Mouse (Mus musculus): ENCODE results near the gene Urad. TPM values are rescaled to one million over a fixed set of nuclear protein-coding genes. Genes with fewer than 3 reads are reported as not detected.
A peak's percentile ranks its signal among the peaks of the same experiment; 100 is the strongest.

The Urad gene
- total RNA-seq, 2 experiments from 2014 or later: not detected

DNA sequence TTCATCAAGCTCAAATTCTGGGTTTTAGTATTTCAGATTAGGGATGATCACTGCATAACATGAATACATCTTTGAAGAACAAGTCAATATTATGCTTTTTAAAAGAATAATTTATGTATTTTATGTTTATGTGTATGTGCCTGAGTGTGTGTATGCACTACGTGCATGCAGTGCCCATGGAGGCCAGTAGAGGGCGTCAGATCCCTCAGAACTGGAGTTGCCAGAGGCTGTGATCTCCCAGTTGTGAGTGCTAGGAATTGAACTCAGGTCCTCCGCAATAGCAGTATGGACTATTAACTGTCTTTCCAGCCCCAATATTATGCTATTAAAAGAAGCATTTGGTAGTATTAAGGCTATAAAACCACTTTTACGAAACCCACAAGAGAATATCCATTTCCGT is 5.4 kb upstream of the Urad start:
- intact Hi-C loops (cut with DNase I): no loop called here

DNA sequence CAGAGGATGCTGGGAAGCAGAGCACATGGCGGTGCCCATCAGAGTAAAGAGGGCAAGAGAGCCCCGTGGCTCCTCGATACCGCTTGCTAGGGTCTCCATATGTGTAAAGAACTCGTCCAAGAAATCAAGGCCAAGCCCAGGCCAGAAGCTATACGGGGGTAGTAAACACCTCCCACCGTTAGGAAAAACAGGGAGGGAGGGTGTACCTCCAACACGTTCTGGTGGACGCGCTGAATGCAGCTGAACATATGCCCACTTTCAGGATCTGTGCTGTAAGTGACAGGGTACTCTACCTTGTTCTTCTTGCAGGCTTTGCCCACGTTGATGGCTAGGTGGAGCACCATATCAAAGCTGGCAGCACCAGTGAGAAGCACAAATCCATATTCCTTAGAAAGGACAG is 3.7 kb upstream of the Urad start:
- intact Hi-C loops (cut with DNase I): no loop called here
- no peak for DNase-seq

More for the DNA sequence above, 5.4 kb upstream of the Urad start:
- DNase-seq: no peak

DNA sequence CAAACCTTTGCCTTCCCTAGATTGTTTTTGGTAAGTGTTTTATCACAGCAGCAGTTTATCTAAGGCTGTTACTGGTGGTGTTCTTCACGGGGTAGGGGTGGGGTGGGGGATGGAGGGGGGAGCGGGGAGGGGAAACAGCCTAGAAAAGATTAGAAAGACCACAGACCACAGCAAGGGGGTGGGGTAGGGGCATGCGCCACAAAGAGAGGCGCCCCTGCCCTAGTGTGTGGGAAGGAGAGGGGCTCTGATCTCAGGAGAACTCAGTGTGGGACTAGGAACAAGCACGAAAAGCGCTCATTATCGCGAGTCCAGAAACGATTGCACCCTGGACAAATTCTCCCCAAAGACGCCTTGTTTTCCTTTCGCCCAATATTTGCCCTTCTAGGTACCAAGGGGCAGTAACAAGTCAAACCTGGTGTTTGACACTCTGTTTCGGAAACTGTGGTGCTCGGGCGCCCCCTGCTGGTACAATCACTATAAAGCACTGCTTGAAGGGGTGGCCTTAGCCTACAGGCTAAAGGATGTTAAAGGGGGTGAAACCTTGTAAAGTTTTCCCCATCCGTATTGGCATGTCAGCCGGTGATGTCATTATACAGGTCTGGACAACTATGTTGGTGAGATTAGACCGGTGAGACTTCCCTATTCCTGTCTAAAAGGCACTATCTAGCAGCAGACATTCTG is 1.1 kb upstream of the Urad start:
- intact Hi-C loops (cut with DNase I): loop anchor here (5.0 kb wide), 1 partner anchor 621 kb away; no protein-coding TSS in a partner anchor

DNA sequence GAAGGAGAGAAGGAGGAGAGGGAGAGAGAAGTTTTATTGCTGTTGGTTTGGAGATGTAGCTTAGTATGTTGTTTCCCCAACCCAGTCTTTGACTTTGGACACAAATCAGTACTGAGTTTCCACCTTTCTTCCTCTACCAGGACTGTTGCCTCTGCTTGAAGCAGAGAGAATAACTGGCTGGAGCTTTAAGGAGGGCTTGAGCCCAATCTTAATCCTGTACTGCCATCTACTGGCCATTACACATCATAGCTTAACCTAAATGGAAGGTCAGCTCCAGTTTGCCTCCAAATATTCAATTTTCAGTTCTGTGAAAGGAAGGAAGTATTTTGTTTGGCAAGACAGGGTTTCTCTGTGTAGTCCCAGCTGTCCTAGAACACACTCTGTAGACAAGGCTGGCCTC is 2.6 kb downstream of the Urad start:
- DNase-seq: no peak
- intact Hi-C loops (cut with DNase I): loop anchor here (1.0 to 5.0 kb wide), 7 partner anchors 92 to 645 kb away; no protein-coding TSS in a partner anchor

More for the DNA sequence above, 1.1 kb upstream of the Urad start:
- peak; percentile 62 to 82 for DNase-seq

DNA sequence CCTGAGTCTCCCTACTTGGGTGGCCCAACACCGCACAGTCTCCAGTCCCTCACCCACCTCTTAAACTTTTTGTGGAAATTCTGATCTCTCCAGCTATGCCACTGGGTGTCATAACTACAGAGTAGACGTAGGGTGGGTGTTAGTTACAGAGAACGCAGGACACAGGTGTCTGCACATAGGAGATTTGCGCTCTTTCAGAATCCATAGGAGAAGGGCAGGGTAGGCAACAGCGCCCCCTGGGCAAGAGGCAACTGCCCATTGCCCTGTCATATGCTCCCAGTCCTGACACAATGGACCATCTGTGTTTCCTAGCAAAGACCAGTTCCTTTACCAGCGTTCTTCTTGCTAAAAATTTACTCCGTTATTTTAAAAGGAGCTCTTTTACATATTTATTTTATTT is 4.2 kb downstream of the Urad start:
- DNase-seq: no peak
- intact Hi-C loops (cut with DNase I): loop anchor here (2.0 kb wide), 1 partner anchor 403 kb away; no protein-coding TSS in a partner anchor

DNA sequence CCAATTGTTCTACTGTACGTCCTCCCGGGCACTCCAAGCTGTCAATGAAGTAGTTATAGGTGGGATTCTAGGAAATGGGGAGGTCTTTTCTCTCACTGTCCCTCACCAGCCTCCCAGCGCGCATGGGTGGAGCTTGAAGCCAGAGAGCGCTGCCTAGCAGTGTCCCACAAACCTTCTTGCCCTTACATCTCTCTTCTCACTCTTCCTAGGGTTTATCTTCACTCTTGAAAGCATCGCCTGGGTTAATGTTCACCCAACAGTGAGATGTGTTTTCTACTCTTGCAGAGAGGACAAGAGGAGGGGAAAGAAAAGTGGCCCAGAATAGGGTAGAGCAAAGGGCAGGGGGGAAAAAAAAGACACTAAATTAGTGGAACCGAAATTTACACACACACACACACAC is 4.9 kb downstream of the Urad start:
- intact Hi-C loops (cut with DNase I): no loop called here
- DNase-seq: no peak

DNA sequence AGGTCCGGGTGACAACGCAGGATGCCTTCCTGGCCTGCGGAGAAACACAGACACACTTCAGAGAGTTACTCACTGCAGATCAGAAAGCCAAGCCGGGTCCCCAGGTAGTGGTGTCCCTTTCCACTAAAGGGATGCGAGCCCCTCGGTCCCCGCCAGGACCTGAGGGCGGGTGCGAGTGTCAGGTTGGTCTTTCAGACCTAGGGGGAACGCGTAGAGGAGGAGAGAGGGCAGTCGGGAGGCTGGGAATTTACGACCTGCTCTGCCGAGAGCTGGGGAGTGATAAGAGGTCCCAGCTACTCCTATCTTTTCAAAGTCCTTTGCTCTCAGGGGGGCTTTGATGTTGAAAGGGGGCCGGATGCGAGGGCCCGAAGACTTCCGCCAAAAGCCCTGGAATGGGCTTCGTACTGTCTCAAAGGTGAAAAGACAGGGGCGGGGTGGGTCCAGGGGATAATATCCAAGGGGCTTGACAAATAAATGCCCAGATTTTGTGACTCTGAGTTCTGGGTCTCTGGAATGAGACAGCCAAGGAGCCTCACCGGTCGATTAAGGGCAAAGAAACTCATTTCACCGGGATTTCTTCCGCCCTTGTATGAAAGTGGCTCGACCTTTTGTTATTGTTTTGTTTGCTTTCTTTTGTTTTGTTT is 6.7 kb downstream of the Urad start:
- DNase-seq: no peak
- intact Hi-C loops (cut with DNase I): no loop called here

DNA sequence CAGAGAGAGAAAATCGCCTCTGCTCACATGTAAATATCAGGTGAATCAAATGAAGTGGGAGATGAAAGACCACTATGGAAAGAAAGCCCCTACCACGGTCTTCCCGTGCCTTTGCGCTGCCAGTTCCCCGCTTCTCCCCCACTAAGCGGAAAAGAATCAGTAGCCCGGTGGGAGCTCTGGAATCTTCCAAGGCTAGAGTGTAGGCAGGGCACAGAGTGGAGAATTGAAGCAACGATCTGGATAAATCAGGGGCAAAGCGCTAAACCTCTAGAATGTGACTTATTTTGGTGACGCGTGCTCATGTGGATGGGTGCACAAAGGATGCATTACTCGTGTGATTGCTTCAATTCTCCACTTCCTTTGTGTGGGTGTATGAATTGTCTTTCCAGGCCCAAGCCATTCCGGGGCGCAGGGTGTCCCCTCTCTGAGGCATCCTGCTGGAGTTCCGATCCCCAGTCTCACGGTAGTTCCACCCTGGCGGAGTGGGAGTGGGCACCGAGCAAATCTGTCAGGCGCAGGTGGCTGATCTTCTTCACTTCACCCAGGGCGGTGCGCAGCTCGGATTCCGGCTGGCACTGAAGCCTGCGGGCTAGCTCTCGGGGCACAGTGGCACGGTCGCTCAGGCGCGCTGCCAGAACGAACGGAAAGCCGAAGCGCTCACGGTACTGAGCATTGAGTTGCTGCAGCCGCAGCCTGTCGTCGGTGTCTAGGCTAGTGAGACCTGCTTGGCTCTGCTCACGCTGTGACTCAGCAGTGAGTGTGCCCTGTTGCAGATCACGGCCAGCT is 7.4 kb downstream of the Urad start:
- intact Hi-C loops (cut with DNase I): no loop called here
- no peak for DNase-seq

DNA sequence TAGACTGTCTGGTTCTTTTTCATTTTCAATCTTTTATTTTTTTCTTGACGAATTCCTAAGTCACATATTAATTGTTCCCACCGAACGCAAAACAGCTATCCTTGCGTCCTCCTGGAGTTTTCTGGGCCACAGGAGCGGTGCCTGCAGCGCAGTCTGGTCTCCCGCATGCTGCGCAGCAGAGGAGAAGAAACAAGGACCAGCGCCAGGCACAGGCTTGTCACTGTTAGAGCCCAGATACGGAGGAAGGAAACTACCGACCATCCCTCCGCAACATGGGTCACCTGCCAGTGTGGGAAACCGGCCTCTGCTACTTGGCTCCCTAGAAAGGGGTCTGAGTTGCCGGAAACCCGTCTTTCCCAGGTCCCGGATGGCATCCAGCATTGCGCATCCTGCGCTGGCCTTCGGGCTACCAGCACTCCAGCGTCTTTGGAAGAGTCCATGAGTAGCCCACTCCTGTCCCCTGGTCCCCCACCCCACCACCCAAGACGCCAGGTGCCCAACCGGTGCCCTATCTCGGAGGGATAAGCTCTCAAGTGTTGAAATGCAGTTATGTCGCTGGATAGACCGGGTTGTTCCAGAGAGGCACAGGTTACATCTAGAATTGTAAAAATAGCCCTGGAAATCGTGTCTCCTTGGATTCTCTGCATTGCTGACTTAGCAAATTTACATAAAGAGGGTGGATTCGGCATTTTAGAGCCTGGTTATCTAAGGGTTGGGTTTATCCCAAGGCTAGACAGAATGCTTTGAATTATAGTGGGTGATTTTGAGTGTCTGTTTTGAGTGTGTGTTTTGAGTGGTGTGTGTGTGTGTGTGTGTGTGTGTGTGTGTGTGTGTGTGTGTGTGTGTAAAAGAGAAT is 9.2 kb downstream of the Urad start:
- DNase-seq: no peak
- intact Hi-C loops (cut with DNase I): no loop called here

DNA sequence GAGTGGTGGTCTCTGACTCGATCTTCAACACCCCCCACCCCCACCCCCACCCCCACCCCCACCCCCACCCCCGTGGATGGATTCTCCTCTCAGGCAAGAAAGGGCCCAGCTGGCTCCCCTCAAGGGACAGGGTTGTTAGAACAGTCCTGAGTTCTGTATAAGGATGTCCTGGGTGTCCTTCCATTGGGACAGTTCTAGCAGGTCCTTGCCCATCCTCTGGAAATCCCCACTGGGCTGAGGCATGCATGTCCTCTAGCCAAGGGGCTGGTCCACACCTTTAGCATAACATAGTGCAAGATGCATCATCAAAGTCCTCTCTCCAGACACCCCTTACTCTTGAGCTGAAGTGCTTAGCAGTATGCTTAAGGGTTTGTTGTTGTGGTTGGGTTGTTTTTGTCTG is 12.5 kb downstream of the Urad start:
- intact Hi-C loops (cut with DNase I): no loop called here
- DNase-seq: no peak

DNA sequence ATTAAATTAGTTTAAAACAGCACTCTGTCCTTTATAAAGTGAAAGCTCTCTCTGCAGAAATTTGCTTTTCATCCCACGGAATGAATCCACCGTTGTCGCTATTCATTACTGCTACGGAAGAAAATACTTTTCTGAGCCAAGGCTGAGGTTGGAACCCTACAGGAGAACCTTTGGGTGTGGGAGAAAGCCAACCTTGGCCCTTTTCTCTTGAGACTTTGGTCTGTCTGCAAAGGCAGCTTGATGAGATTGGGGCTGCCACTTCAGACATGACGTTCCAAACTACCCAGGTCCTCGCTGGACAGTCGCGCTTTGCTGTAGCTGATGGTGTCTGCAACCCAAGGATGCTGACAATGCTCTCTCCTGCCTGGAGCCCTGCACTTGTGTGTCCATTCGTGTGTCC is 13.8 kb downstream of the Urad start:
- no peak for DNase-seq
- intact Hi-C loops (cut with DNase I): no loop called here

DNA sequence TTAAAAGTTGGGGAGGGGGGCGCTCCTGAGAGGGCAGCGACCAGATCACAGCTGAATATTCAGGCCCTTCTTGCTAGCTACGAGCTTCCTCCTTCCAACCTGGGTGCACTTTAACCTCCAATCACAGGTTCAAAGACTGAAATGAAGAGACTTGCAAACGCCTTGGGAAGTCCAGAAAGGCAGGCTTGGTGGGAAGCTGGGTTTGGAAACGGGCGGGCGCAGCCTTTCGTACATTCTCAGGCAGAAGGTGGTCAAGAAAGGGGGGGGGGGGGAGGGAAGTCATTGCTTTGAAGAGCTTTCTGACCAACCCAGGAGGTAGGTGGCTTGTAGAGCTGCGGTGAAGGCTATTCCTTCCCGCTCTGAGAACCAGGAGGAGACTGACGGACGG is 14.8 kb downstream of the Urad start:
- DNase-seq: no peak
- intact Hi-C loops (cut with DNase I): no loop called here

DNA sequence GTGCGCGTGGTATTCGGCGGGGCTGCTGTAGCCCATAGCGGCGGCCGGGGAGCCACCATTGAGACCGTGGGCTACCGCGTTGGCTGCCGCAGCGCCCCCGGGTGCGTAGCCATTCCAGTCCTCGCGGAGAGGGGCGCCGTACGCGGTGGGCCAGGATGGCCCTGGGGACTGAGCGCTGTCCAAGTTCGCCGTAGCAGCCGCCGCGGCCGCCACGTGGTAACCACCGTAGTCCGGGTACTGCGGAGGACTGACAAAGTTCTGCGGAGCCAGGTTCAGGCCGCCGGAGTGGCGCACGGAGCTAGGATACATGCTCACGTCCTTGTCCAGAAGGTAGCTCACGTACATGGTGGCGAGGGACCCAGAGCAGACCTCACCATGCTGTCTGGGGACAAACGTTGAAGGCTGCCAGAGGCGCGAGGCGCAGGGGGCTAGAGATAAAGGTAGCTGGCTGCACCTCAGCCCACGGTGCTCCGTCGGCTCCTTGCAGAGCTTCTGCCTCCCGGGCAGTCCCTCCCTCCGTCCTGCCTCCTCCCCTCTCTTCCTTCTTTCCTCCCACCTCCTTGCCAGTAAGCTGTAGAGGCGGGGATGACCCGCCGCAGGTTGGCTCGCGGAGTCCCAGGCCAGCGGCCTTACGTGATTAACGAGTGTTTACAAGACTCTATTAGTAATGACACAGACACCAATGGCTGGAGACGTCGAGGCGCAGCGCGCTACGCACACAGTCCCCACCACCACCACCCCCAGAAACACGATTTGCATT is 15.4 kb downstream of the Urad start, which contains the start of gene Cdx2:
Gene Cdx2 (minus strand): TSS at position 633 of the 760 bp plus-strand sequence.
- intact Hi-C loops (cut with DNase I): no loop called here
- no peak for DNase-seq

DNA sequence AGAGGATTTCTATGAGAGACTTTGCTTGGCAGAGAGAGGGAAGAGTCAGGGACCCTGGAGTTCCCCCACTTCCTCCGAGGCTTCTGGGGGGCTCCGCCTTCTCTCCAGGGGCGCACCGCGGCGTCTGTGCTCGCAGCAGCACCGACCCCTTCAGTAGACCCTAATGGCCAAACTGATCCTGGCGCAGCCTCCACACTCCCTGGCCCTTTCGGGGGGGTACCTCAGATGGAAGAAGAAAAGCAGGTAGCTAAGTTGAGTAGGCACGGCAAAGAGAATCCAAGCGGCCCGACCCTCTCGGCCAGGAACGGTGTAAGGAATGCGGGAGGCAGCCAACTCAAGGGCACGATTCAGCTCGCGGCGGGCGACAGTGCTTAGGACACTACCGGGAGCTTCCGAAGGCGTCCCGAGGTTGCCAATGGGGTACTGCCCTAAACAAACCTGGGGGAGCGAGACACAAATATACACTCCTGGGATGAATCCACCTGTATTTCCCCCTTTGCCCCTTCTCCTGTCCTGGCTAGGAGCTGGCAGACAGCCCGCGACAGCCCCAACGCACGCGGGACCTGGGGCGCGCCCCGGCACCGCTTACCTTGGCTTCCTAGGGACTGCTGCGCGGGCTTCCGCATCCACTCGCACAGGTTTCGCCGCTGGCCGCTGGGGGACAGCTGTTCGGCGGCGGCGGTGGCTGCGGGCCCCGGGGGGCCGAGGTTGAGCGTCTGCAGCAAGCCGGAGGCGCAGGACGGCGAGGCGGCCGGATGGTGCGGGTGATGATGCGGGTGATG is 16.2 kb downstream of the Urad start:
- intact Hi-C loops (cut with DNase I): no loop called here
- DNase-seq: no peak

DNA sequence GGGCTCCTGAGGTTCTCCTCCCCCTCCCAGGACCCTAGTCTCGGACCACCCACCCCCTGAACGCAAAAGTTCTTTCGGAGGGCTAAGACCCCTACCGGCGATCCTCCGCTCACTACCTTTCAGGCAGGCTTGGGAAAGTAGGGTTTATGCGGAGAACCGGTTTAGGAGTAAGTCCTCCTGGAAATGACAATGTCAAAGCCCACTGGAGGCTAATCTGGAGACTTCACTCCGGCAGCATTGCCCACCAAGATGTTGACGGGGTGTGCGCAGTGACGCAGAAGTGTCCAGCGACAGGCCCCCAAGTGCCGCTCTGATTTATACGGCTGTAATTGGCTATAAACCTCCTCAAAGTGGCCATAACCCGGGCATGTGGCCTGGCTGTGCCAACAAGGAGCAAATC is 17.1 kb downstream of the Urad start:
- intact Hi-C loops (cut with DNase I): no loop called here
- no peak for DNase-seq

DNA sequence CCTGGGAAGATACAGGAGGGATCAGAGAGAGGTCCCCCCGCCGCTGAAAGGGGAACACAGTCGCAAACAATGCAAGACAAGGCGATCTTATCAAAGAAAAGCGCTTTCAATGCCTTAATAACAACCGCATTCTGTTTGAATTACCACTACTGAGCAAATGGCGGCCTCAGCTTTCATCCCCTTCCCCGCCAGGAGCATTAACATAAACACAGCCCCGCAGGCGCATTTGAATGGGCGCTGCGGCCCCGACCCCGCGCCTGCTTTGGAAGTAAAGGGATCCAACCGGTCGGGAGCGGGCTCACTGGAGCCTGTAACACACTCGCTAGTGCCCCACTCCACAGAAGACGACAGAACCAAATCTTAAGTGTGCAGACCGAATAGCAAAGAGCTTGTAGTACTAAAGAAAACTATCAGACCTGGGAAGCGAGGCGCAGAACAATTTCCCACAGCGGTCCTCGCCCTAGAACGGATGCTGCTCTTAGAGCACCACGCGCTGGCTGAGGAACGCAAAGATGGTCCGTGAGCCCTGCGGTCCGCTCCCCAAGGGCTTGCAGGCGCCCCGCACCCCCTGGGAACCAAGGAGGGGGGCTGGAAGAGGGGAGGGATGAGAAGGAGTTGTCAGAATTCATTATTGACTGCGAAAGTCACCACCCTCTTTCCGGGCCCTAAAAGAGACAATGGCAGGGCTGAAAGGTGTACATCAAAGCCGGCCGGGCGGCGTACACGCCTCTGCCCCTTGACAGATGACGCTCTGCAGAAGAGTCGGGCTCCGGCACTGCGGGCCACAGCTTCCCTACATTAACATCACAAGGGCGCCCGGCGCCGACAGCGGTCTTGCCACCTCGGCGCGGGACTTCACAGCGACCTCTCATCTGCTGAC is 17.7 kb downstream of the Urad start:
- intact Hi-C loops (cut with DNase I): no loop called here
- DNase-seq: no peak

DNA sequence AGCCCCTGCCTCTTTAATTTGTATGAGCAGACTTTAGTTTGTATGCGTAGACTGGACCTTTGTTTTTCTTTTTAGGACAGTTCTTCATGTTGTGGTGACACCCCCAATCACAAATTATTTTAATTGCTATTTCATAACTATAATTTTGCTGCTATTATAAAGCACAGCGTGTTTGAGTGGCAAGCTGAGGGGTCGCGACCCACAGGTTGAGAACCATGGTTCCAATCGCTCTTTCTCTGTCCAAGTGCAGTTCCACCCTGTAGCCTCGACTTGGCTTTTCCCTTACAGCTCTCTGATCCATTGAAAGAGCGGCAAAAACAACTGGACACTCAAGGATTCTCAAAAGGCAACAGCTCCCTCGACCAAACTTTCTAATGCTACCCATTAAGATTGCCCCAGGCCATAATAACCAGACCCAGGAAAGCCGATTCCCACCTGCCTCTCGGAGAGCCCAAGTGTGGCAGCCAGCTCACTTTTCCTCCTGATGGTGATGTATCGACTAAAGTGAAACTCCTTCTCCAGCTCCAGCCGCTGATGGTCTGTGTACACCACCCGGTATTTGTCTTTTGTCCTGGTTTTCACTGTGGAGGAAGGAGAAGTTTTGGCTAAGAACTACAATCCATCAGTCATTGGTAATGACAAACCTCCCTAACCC is 19.4 kb downstream of the Urad start:
- DNase-seq: no peak
- intact Hi-C loops (cut with DNase I): no loop called here

DNA sequence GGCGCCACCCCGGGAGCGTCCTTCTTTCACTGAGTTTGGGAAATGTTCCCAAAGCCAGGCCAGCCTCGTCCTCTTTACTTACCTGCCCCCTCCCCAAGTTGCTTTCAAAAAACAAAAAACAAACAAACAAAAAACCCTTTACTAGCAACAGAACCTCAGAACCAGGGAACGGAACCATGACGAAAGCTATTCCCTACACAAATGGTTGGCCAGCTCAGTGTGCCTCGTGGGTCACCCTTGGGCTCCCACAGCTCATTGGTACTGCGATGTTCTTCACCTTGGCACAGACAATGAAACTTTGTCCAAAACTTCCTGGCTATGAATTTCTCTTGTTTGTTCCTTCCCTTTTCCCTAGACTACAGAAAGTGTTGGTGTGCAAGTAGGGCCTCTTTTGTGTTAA is 20.1 kb downstream of the Urad start:
- intact Hi-C loops (cut with DNase I): no loop called here
- DNase-seq: no peak
